Mouse (Mus musculus): Measurements from ENCODE around the gene Ncor2. TPM values are rescaled to one million over a fixed set of nuclear protein-coding genes. Genes with fewer than 3 reads are reported as not detected.

Ncor2 gene
- total RNA-seq, 4 experiments from 2014 or later, result 81.6 to 92.4 (median 84.5) TPM

- DNase-seq (ENCODE audit: low spot score), result peak; percentile 84
Observed at GRCm38 (mm10) chr5:125066479-125067471, 112.2 kb downstream of the Ncor2 start.

GRCm38 (mm10) chr5:125063015-125063414 is 116.0 kb downstream of the Ncor2 start:
- no peak for DNase-seq (ENCODE audit: low spot score)

GRCm38 (mm10) chr5:125058267-125058668 is 120.8 kb downstream of the Ncor2 start:
- peak; percentile 66 for DNase-seq (ENCODE audit: low spot score)

- peak; percentile 71 for DNase-seq (ENCODE audit: low spot score)
Observed at GRCm38 (mm10) chr5:125057555-125058266, 121.3 kb downstream of the Ncor2 start.

GRCm38 (mm10) chr5:125056696-125057554 is 122.1 kb downstream of the Ncor2 start:
- peak; percentile 79 for DNase-seq (ENCODE audit: low spot score)

- DNase-seq (ENCODE audit: low spot score), result no peak
Observed at GRCm38 (mm10) chr5:125056331-125056695, 122.7 kb downstream of the Ncor2 start.

GRCm38 (mm10) chr5:125055901-125056300 is 123.1 kb downstream of the Ncor2 start:
- no peak for DNase-seq (ENCODE audit: low spot score)

- no peak for DNase-seq (ENCODE audit: low spot score)
Observed at GRCm38 (mm10) chr5:125053661-125054060, 125.4 kb downstream of the Ncor2 start.

GRCm38 (mm10) chr5:125052603-125053488 is 126.2 kb downstream of the Ncor2 start:
- peak; percentile 83 for DNase-seq (ENCODE audit: low spot score)

- peak; percentile 35 for DNase-seq (ENCODE audit: low spot score)
Observed at GRCm38 (mm10) chr5:125052237-125052602, 126.8 kb downstream of the Ncor2 start.

- DNase-seq (ENCODE audit: low spot score), result no peak
Observed at GRCm38 (mm10) chr5:125049481-125049880, 129.5 kb downstream of the Ncor2 start.

- no peak for DNase-seq (ENCODE audit: low spot score)
Observed at GRCm38 (mm10) chr5:125046436-125046835, 132.6 kb downstream of the Ncor2 start.

- DNase-seq (ENCODE audit: low spot score), result no peak
Observed at GRCm38 (mm10) chr5:125045202-125045601, 133.8 kb downstream of the Ncor2 start.

GRCm38 (mm10) chr5:125043448-125043847 is 135.6 kb downstream of the Ncor2 start:
- DNase-seq (ENCODE audit: low spot score), result no peak

GRCm38 (mm10) chr5:125041578-125041977 is 137.4 kb downstream of the Ncor2 start:
- DNase-seq (ENCODE audit: low spot score), result no peak

- DNase-seq (ENCODE audit: low spot score), result peak; percentile 96
Observed at GRCm38 (mm10) chr5:125040128-125040584, 138.9 kb downstream of the Ncor2 start.

GRCm38 (mm10) chr5:125039377-125040027 is 139.5 kb downstream of the Ncor2 start:
- no peak for DNase-seq (ENCODE audit: low spot score)

GRCm38 (mm10) chr5:125036483-125036882 is 142.5 kb downstream of the Ncor2 start:
- DNase-seq (ENCODE audit: low spot score), result no peak

GRCm38 (mm10) chr5:125028911-125029310 is 150.1 kb downstream of the Ncor2 start:
- no peak for DNase-seq (ENCODE audit: low spot score)

GRCm38 (mm10) chr5:125028371-125028770 is 150.6 kb downstream of the Ncor2 start:
- no peak for DNase-seq (ENCODE audit: low spot score)
